Mouse (Mus musculus) lung, postnatal 0 days (tissue): Measurements from ENCODE around the gene Thbs4.

ENCODE experiments used
- CTCF ChIP-seq: IDR thresholded peaks from 2 replicates; pipeline ENCODE4 v1.5.1; 2016; ENCODE audit warnings: antibody characterized with exemption, mild to moderate bottlenecking
- EP300 ChIP-seq: IDR thresholded peaks from 2 replicates; pipeline ENCODE4 v1.6.1; 2016; ENCODE audit warnings: antibody characterized with exemption, mild to moderate bottlenecking, control low read depth

GRCm38 (mm10) chr13:92703241-92704027 is 91.2 kb downstream of the Thbs4 start:
- TF ChIP-seq EP300: no peak
- TF ChIP-seq CTCF: peak; percentile 40
